In genomic region chr3:149074658-149075487, GRCm38 (mm10) we compare ENCODE assay signal across 11 mouse cellular contexts.
DNase-seq lines count a peak whose midpoint lies in the region; ATAC-seq and TF ChIP-seq lines count a peak whose summit lies in the region.
"Had no signal": no experiment of that assay in that cellular context is flagged by ENCODE, and none has a peak within 500 bp of the region (broad histone marks: within the 10 kb centered on the region; RNA-seq: fewer than 3 reads in every experiment).

No protein-coding gene starts in this region.

- no peak overlapping the region for H3K27ac ChIP-seq in hindbrain, embryonic 15.5 days (replicated peaks)
- H3K27ac ChIP-seq in limb, embryonic 14.5 days (replicated peaks; ENCODE audit: low read depth, low read length): no peak overlapping the region

- DNase-seq in cerebellum, postnatal 10 days: peak; percentile 67 to 71
- no peak for DNase-seq in cerebellum, adult 9-11 months
- DNase-seq in cerebellum, postnatal 14 days: peak; percentile 54 to 72
- DNase-seq in limb, embryonic 14.5 days (ENCODE audit: low spot score): no peak
- no peak for DNase-seq in heart, adult 9 months (ENCODE audit: low spot score in 2 of 2)
- no peak for DNase-seq in heart, postnatal 10 days
- DNase-seq: B cell, adult 2 months; thymus, postnatal 25 days had no signal

- no peak for TF ChIP-seq POLR2A in limb, embryonic 14.5 days (IDR thresholded peaks at IDR 0.05; ENCODE audit: borderline replicate concordance, extremely low read depth, insufficient read depth, insufficient read length)

- H3K4me2 ChIP-seq in hindbrain, embryonic 15.5 days: peak overlapping the region; percentile 39
- H3K4me2 ChIP-seq in limb, embryonic 14.5 days (replicated peaks; ENCODE audit: low read depth, low read length, severe bottlenecking): peak overlapping the region; percentile 28
- H3K4me2 ChIP-seq: liver, embryonic 11.5 days had no signal

- intact Hi-C loops in heart, postnatal 10 days (cut with DNase I): no loop called here

- H3K9ac ChIP-seq in hindbrain, embryonic 15.5 days: no peak overlapping the region; the same call in 1 of the 2 replicates
- H3K9ac ChIP-seq in limb, embryonic 14.5 days (ENCODE audit: low read depth, low read length, severe bottlenecking): peak overlapping the region; percentile 7; the same call in 1 of the 2 replicates

- H3K9me3 ChIP-seq in hindbrain, embryonic 15.5 days: no peaks in the 10 kb centered on the region
- H3K9me3 ChIP-seq in limb, embryonic 14.5 days (ENCODE audit: control insufficient read depth, low read length): no peaks in the 10 kb centered on the region

- H3K4me1 ChIP-seq in hindbrain, embryonic 15.5 days (replicated peaks): peaks cover 19% of the 10 kb centered on the region
- peaks cover 8% of the 10 kb centered on the region for H3K4me1 ChIP-seq in limb, embryonic 14.5 days (ENCODE audit: control insufficient read depth, insufficient read depth, low read length)

- WGBS in hindbrain, embryonic 15.5 days: 33% methylated on average over 27 of the region's 27 CpGs
- WGBS in limb, embryonic 14.5 days: 32% methylated on average over 27 of the region's 27 CpGs

- H3K4me3 ChIP-seq in hindbrain, embryonic 15.5 days: 0 out of 2 replicates have a peak overlapping the region, but pooled peaks have one; percentile 12
- H3K4me3 ChIP-seq in limb, embryonic 14.5 days (replicated peaks; ENCODE audit: low read length): no peak overlapping the region

- peak; percentile 56; the same call in 1 of the 2 replicates for ATAC-seq in hindbrain, embryonic 15.5 days (ENCODE audit: low FRiP score, low read depth)
- no peak for ATAC-seq in limb, embryonic 14.5 days (ENCODE audit: low FRiP score, low read depth)
- ATAC-seq in granulocyte monocyte progenitor cell, adult 5-6 weeks (replicated peaks; ENCODE audit: poor library complexity, severe bottlenecking): no peak

- no peaks in the 10 kb centered on the region for H3K36me3 ChIP-seq in hindbrain, embryonic 15.5 days
- H3K36me3 ChIP-seq in limb, embryonic 14.5 days (ENCODE audit: control insufficient read depth, insufficient read depth, low read length): no peaks in the 10 kb centered on the region

- no peaks in the 10 kb centered on the region; the same call in 1 of the 2 replicates for H3K27me3 ChIP-seq in hindbrain, embryonic 15.5 days
- H3K27me3 ChIP-seq in limb, embryonic 14.5 days (ENCODE audit: control insufficient read depth, insufficient read depth, low read length): no peaks in the 10 kb centered on the region

Comparison
In these comparisons a context has a peak if more than half of its experiments do, and no peak if none do; other contexts are left out.
1. DNase-seq: peak in cerebellum, postnatal 10 days (2 of 2) and cerebellum, postnatal 14 days (2 of 2); none in cerebellum, adult 9-11 months (single experiment), limb, embryonic 14.5 days (single experiment), heart, adult 9 months (0 of 2) and heart, postnatal 10 days (0 of 2).